Mouse (Mus musculus): ENCODE measurements around the gene Ccnh.
"Not testable (repeated sequence)": the region's sequence is repeated elsewhere in the genome, so short reads cannot be mapped to it uniquely, and the experiment has no call there.

The Ccnh gene

DNA sequence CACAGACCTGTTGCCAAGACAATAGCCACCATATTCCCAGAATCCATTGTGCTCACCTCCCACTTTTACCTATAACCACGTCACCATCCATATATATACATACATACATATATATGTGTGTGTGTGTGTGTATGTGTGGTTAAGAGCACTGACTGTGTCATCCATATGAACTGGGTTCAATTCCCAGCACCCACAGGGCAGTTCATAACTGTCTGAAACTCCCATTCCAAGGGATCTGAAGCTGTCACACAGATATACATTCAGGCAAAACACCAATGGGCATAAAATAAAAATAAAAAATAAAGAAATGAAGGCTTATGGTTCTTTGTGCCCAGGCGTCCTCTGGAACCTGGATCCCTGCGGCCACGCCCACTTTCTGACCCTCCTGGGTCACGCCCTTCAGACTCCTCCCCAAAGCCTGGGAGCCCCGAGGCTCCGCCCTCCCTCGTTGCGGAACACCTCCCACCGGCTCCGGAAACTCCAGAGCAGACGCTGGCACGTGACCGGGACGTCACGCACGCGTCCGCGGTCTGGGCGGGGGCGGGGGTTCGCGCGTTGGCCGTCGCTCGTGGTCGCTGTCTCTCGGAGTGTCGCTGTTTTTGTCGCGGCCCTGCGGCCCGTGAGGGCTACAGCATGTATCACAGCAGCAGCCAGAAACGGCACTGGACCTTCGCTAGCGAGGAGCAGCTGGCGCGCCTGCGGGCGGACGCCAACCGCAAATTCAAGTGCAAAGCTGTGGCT is at the start of gene Ccnh:
Ccnh (plus strand) TSS at position 506 of the 741 bp plus-strand sequence.
- H3K4me3 ChIP-seq (replicated peaks; ENCODE audit: low read length) = peak within 1 kb of the TSS; percentile 98
- H3K4me1 ChIP-seq (replicated peaks; ENCODE audit: low read depth, low read length) = peaks cover 12% of the 10 kb centered on the region
- peaks cover 22% of the 10 kb centered on the region for H3K9me3 ChIP-seq (ENCODE audit: low read length)
- no peak for TF ChIP-seq POU5F1 (IDR thresholded peaks at IDR 0.05; ENCODE audit: borderline replicate concordance, low read length)
- no peak for TF ChIP-seq CTCF (conservative IDR thresholded peaks at IDR 0.05; ENCODE audit: low read length)
- no peak for TF ChIP-seq NANOG (IDR thresholded peaks at IDR 0.05; ENCODE audit: borderline replicate concordance, low read length)
- peaks cover 34% of the 10 kb centered on the region for H3K36me3 ChIP-seq (ENCODE audit: insufficient read depth, low read length)
- no peaks in the 10 kb centered on the region for H3K27me3 ChIP-seq (ENCODE audit: insufficient read depth, low read length)

DNA sequence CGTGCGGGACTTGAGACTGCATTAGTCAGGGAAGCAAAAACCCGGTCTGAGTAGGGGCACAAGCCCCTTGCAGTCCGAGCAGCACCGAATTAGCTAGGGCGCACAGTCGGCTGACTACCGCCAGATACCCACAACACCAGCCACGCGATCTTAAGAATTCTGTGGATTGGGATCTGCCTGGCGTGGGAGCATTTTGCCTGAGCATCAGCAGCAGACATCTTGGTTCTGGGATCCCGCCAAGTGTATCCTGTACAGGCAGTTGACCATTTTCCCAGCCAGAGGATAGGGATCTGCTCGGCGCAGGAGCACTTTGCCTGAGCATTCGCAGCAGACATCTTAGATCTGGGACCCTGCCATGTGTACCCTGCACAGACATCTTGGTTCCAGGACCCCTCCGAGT is 45.8 kb upstream of the Ccnh start:
- H3K27me3 ChIP-seq (ENCODE audit: insufficient read depth, low read length); H3K36me3 ChIP-seq (ENCODE audit: insufficient read depth, low read length); H3K9me3 ChIP-seq (ENCODE audit: low read length): not testable (repeated sequence)
- H3K4me3 ChIP-seq (replicated peaks; ENCODE audit: low read length) = peak overlapping the region; percentile 77
- peaks cover 18% of the 10 kb centered on the region for H3K4me1 ChIP-seq (replicated peaks; ENCODE audit: low read depth, low read length)

DNA sequence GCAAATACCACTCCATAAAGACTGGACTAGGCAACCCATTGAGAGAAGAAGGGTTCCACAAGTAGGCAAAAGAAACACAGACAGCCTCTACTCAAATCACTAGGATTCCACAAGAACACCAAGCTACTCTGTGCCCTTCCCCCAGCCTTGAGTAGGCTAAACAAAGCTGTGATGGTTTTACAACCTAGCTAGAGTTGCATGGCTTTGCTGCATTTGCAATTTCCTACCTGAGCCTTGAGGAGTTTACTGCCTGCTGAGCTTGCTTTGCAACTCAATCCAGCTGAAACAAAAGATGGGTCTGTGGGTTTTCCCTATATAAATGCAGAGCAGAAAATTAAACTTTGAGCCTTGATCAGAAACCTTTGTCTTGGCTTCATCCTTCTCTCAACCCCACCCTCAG is 42.7 kb upstream of the Ccnh start:
- TF ChIP-seq CTCF (conservative IDR thresholded peaks at IDR 0.05; ENCODE audit: low read length) (no peak), POU5F1 (IDR thresholded peaks at IDR 0.05; ENCODE audit: borderline replicate concordance, low read length) (peak; percentile 33; the same call in 1 of the 2 replicates), NANOG (IDR thresholded peaks at IDR 0.05; ENCODE audit: borderline replicate concordance, low read length) (peak; percentile 90; the same call in 1 of the 2 replicates)

DNA sequence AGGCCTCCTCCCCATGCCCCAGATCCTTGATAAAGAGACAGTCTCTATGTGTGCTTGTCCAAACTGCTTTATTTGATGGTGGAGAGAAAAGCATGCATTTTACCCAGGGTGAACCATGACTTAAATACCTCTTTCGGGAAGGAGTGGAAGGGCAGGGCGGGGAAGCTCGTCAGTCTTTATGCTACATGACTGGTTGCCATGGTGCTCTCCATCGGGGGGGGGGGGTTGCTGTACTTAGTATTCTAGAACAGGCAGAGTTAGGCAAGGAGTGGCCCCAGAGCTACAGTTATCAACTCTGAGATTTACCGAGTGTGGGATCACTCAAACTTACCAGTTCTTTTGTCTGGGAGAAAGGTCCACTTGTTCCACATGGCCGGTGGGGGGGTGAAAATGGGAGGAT is 34.5 kb upstream of the Ccnh start:
- H3K4me1 ChIP-seq (replicated peaks; ENCODE audit: low read depth, low read length) = peaks cover 9% of the 10 kb centered on the region
- TF ChIP-seq POU5F1 (IDR thresholded peaks at IDR 0.05; ENCODE audit: borderline replicate concordance, low read length) (no peak), CTCF (conservative IDR thresholded peaks at IDR 0.05; ENCODE audit: low read length) (no peak), NANOG (IDR thresholded peaks at IDR 0.05; ENCODE audit: borderline replicate concordance, low read length) (no peak)
- no peaks in the 10 kb centered on the region for H3K27me3 ChIP-seq (ENCODE audit: insufficient read depth, low read length)
- no peaks in the 10 kb centered on the region for H3K9me3 ChIP-seq (ENCODE audit: low read length)
- H3K4me3 ChIP-seq (replicated peaks; ENCODE audit: low read length) = no peak overlapping the region
- H3K36me3 ChIP-seq (ENCODE audit: insufficient read depth, low read length) = no peaks in the 10 kb centered on the region

More for the DNA sequence above, 42.7 kb upstream of the Ccnh start:
- Histone ChIP-seq H3K36me3 (ENCODE audit: insufficient read depth, low read length) (no peaks in the 10 kb centered on the region), H3K9me3 (ENCODE audit: low read length) (no peaks in the 10 kb centered on the region), H3K4me1 (replicated peaks; ENCODE audit: low read depth, low read length) (peaks cover 18% of the 10 kb centered on the region), H3K4me3 (replicated peaks; ENCODE audit: low read length) (no peak overlapping the region), H3K27me3 (ENCODE audit: insufficient read depth, low read length) (no peaks in the 10 kb centered on the region)

DNA sequence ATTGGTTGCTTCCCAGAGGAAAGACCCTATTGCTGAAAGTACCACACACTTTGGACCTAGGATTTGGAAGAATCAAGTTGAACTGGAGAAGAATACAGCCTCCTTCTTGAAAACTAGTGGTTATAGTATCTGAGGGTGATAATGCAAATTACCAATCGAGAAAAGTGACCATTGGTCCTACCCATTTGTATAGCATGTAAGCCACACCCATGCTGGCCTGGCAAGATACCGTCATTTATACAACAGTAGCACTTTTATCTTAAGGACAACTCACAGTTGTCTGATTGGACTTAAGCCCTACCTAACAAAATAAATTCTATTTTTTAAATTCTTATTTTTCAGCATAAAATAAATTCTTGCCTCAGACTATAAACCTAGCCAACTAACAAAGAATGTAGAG is 29.2 kb upstream of the Ccnh start:
- Histone ChIP-seq H3K4me1 (replicated peaks; ENCODE audit: low read depth, low read length) (peaks cover under 1% of the 10 kb centered on the region), H3K4me3 (replicated peaks; ENCODE audit: low read length) (no peak overlapping the region), H3K9me3 (ENCODE audit: low read length) (no peaks in the 10 kb centered on the region), H3K36me3 (ENCODE audit: insufficient read depth, low read length) (no peaks in the 10 kb centered on the region), H3K27me3 (ENCODE audit: insufficient read depth, low read length) (no peaks in the 10 kb centered on the region)
- no peak for TF ChIP-seq POU5F1 (IDR thresholded peaks at IDR 0.05; ENCODE audit: borderline replicate concordance, low read length)

DNA sequence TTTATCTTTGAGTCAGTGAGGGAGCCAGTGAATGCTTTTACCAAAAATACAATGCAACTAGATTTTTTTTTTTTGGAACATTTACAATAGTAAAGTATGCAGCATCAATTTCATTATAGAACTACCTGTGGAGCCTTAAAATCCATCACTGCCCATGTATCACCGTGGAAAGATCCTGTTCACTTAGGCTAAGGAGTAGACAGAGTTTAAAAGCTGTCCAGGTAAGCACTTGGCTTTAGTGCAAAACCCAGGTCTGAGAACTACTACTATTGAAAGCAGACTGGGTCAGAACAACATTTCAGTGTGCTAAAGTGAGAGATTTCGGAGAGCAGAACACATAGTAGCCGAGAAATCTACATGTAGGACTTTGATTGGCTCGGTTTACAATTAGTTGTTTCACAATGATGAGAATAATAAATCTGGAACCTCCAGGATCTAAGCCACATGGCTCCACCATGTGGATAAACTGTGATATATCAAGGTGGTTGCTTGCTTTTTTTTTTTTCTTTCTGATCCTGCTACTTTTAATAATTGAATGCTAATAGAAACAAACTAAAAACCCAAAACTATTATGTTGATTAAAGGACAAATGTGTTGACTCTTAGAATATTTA is 24.6 kb upstream of the Ccnh start:
- no peak overlapping the region for H3K4me3 ChIP-seq (replicated peaks; ENCODE audit: low read length)
- H3K27me3 ChIP-seq (ENCODE audit: insufficient read depth, low read length) = no peaks in the 10 kb centered on the region
- no peaks in the 10 kb centered on the region for H3K9me3 ChIP-seq (ENCODE audit: low read length)
- peaks cover 5% of the 10 kb centered on the region; the same call in 1 of the 2 replicates for H3K4me1 ChIP-seq (replicated peaks; ENCODE audit: low read depth, low read length)
- H3K36me3 ChIP-seq (ENCODE audit: insufficient read depth, low read length) = no peaks in the 10 kb centered on the region
- no peak for TF ChIP-seq POU5F1 (IDR thresholded peaks at IDR 0.05; ENCODE audit: borderline replicate concordance, low read length)
- TF ChIP-seq CTCF (conservative IDR thresholded peaks at IDR 0.05; ENCODE audit: low read length) = peak; percentile 21; the same call in 1 of the 2 replicates
- TF ChIP-seq NANOG (IDR thresholded peaks at IDR 0.05; ENCODE audit: borderline replicate concordance, low read length) = no peak

DNA sequence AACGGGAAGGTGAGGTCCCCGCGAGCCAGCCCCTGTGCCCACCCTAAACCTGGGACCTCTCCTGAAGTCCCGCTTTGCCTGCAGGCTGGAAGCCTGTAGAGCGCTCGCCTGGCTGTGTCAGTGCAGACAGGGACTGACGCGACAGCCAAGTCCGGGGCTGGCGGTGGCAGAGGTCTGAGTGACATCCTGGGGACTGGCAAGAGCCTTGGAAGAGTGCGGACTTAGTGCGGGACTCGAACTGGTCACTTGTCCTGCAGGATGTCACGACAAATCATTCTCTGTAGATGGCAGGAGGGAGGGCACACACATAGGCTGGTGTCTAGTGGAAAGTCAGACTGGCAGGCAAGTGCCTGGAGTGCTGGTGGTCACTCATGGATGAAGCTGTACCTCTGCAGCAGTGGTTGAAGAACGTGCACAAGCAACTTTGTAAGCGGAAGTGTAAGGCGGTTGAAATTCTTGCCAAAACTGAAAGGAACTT is 475 bp downstream of the Ccnh start:
- TF ChIP-seq POU5F1 (IDR thresholded peaks at IDR 0.05; ENCODE audit: borderline replicate concordance, low read length) (no peak), NANOG (IDR thresholded peaks at IDR 0.05; ENCODE audit: borderline replicate concordance, low read length) (no peak), CTCF (conservative IDR thresholded peaks at IDR 0.05; ENCODE audit: low read length) (no peak)
- H3K4me3 ChIP-seq (replicated peaks; ENCODE audit: low read length) = peak overlapping the region; percentile 98
- peaks cover 37% of the 10 kb centered on the region for H3K36me3 ChIP-seq (ENCODE audit: insufficient read depth, low read length)
- no peaks in the 10 kb centered on the region for H3K27me3 ChIP-seq (ENCODE audit: insufficient read depth, low read length)
- H3K9me3 ChIP-seq (ENCODE audit: low read length) = peaks cover 17% of the 10 kb centered on the region
- peaks cover 12% of the 10 kb centered on the region for H3K4me1 ChIP-seq (replicated peaks; ENCODE audit: low read depth, low read length)

DNA sequence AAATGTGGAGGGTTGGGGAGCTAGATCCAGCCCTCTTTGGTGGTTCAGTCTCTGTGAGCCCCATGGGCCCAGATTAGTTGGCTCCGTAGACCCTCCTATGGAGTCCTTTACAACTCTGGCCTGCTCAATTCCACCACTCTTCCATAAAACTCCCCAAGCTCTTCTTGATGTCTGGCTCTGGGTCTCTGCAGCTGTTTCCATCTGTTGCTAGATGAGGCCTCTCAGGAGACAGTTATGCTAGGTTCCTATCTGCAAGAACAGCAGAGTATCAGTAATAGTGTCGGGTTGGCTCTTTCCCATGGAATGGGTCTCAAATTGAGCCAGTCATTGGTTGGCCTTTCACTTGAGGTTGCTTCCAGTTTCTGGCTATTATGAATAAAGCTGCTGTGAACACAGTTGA is 2.0 kb downstream of the Ccnh start:
- Histone ChIP-seq H3K9me3 (ENCODE audit: low read length) (peaks cover 3% of the 10 kb centered on the region; the same call in 1 of the 2 replicates), H3K27me3 (ENCODE audit: insufficient read depth, low read length) (no peaks in the 10 kb centered on the region), H3K36me3 (ENCODE audit: insufficient read depth, low read length) (peaks cover 37% of the 10 kb centered on the region), H3K4me3 (replicated peaks; ENCODE audit: low read length) (no peak overlapping the region), H3K4me1 (replicated peaks; ENCODE audit: low read depth, low read length) (peaks cover 21% of the 10 kb centered on the region)
- TF ChIP-seq POU5F1 (IDR thresholded peaks at IDR 0.05; ENCODE audit: borderline replicate concordance, low read length) (no peak), NANOG (IDR thresholded peaks at IDR 0.05; ENCODE audit: borderline replicate concordance, low read length) (no peak), CTCF (conservative IDR thresholded peaks at IDR 0.05; ENCODE audit: low read length) (no peak)
